Mouse (Mus musculus): ENCODE results near the gene Vmn1r70. TPM values are rescaled to one million over a fixed set of nuclear protein-coding genes. Genes with fewer than 3 reads are reported as not detected.

Gene Vmn1r70
- polyA plus RNA-seq (2012; fragmentation: generic; extraction: Trizol) = not detected

DNA sequence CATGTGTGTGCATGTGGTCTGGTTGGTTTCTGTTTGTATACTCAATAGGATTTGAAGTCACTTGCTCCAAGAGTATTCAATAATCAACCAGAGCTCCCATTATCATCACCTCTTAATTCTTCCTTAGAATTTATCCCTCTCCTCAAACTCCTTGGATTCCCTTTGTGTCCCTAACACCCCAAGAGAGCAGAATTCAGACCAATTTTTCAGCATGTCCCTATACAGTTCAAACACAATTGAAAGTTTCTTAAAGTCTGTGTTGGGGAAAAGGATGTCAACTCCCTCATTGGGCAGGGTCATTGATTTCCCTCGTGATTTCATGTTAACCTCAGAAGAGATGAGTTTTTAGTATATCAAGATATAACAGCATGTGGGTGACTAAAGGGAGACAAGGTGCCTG is at the start of gene Vmn1r70:
TSS of gene Vmn1r70 (plus strand) at position 301 of the 400 bp plus-strand sequence.

GRCm38 (mm10) chr7:10613559-10613958 is 17.8 kb upstream of the Vmn1r70 start, which contains the start of gene Vmn1r69:
Gene Vmn1r69, minus strand, starts transcription at chr7:10613659.

Other genes starting within 250 kb of the Vmn1r70 start
- gene Vmn1r67, start 188.2 kb upstream of the Vmn1r70 start, polyA plus RNA-seq (2012; fragmentation: generic; extraction: Trizol) = not detected
- gene Zik1, start 136.1 kb upstream of the Vmn1r70 start, polyA plus RNA-seq (2012; fragmentation: generic; extraction: Trizol) = under 1 TPM; 0.08 to 0.51 TPM
- not detected for gene Vmn1r68, start 73.0 kb upstream of the Vmn1r70 start, polyA plus RNA-seq (2012; fragmentation: generic; extraction: Trizol)
- gene Vmn1r69, start 17.9 kb upstream of the Vmn1r70 start, polyA plus RNA-seq (2012; fragmentation: generic; extraction: Trizol) = not detected
- not detected for gene Nlrp4b, start 56.3 kb downstream of the Vmn1r70 start, polyA plus RNA-seq (2012; fragmentation: generic; extraction: Trizol)
- gene Vmn1r71, start 122.8 kb downstream of the Vmn1r70 start, polyA plus RNA-seq (2012; fragmentation: generic; extraction: Trizol) = not detected

Data from C3H10T1/2 (cell line).